Mouse (Mus musculus) liver, embryonic 15.5 days (tissue): ENCODE measurements around the gene Fkbp5. TPM values are rescaled to one million over a fixed set of nuclear protein-coding genes. Genes with fewer than 3 reads are reported as not detected.
A peak's percentile ranks its signal among the peaks of the same experiment; 100 is the strongest.

Source experiments
- ATAC-seq: fragments of 200-750 bp; cut with Nextera tagmentation; 2 replicates; pipeline ENCODE4 v1.8.0; 2017; ENCODE audit warnings: moderate number of reproducible peaks, mild to moderate bottlenecking, moderate library complexity; ENCODE audit not compliant: insufficient read depth
- H3K27ac ChIP-seq: fragments of 300-500 bp; sonication (generic); replicated peaks from 2 replicates; pipeline ENCODE4 v1.5.1; 2015; ENCODE audit warnings: mild to moderate bottlenecking, inconsistent platforms
- H3K27me3 ChIP-seq: fragments of 300-500 bp; sonication (generic); 2 replicates; pipeline ENCODE4 v1.6.1; 2015; ENCODE audit warnings: mild to moderate bottlenecking, inconsistent platforms
- H3K36me3 ChIP-seq: fragments of 300-500 bp; sonication (generic); replicated peaks from 2 replicates; pipeline ENCODE4 v1.6.1; 2015; ENCODE audit warnings: moderate library complexity, mild to moderate bottlenecking, inconsistent platforms
- H3K4me1 ChIP-seq: fragments of 300-500 bp; sonication (generic); replicated peaks from 2 replicates; pipeline ENCODE4 v1.6.1; 2015; ENCODE audit warnings: inconsistent platforms
- H3K4me2 ChIP-seq: fragments of 300-500 bp; sonication (generic); 2 replicates; pipeline ENCODE4 v1.6.1; 2015; ENCODE audit warnings: moderate library complexity, mild to moderate bottlenecking, inconsistent platforms
- H3K4me3 ChIP-seq: fragments of 300-500 bp; sonication (generic); replicated peaks from 2 replicates; pipeline ENCODE4 v1.5.1; 2015; ENCODE audit warnings: mild to moderate bottlenecking, inconsistent platforms
- H3K9ac ChIP-seq: fragments of 300-500 bp; sonication (generic); 2 replicates; pipeline ENCODE4 v1.6.1; 2015; ENCODE audit warnings: moderate library complexity, mild to moderate bottlenecking, inconsistent platforms
- H3K9me3 ChIP-seq: fragments of 300-500 bp; sonication (generic); replicated peaks from 2 replicates; pipeline ENCODE4 v1.6.1; 2016; ENCODE audit warnings: inconsistent platforms
- WGBS: fragments of 180-500 bp; shearing (Covaris S2); methylation state at CpG from one replicate; pipeline ENCODE4 v1.1.7; 2015; ENCODE audit warnings: mixed read lengths; ENCODE audit not compliant: insufficient replicate concordance; 5-methylcytosine and 5-hydroxymethylcytosine counted together
- polyA plus RNA-seq: library from polyadenylated mRNA; unstranded; fragments of >200 nt; fragmentation: Nextera tagmentation; extraction: Ambion mirVana; gene quantifications from 2 replicates; pipeline ENCODE4 v1.2.1, GENCODE M21; 2015

The Fkbp5 gene
- polyA plus RNA-seq, 1 experiment from 2014 or later: 15.0 TPM

GRCm38 (mm10) chr17:28537881-28538280 is 20.6 kb upstream of the Fkbp5 start:
- Histone ChIP-seq H3K4me2 (no peak overlapping the region), H3K27ac (no peak overlapping the region), H3K4me3 (no peak overlapping the region), H3K4me1 (no peaks in the 10 kb centered on the region), H3K9me3 (no peaks in the 10 kb centered on the region; the same call in 1 of the 2 replicates), H3K36me3 (no peaks in the 10 kb centered on the region), H3K9ac (no peak overlapping the region), H3K27me3 (no peaks in the 10 kb centered on the region)
- ATAC-seq: no peak
- 43% methylated on average over 12 of the region's 12 CpGs for WGBS

- WGBS: 76% methylated on average over 13 of the region's 13 CpGs
These were observed 16.0 kb upstream of the Fkbp5 start for GRCm38 (mm10) chr17:28533327-28533726.

GRCm38 (mm10) chr17:28532557-28532956 is 15.2 kb upstream of the Fkbp5 start:
- Histone ChIP-seq H3K9me3 (no peaks in the 10 kb centered on the region), H3K27ac (no peak overlapping the region), H3K36me3 (no peaks in the 10 kb centered on the region), H3K4me1 (peaks cover 10% of the 10 kb centered on the region; the same call in 1 of the 2 replicates), H3K27me3 (0 out of 2 replicates have a peak, but pooled peaks cover 4% of the 10 kb centered on the region), H3K4me3 (no peak overlapping the region), H3K9ac (no peak overlapping the region), H3K4me2 (no peak overlapping the region)
- no peak for ATAC-seq
- 63% methylated on average over 7 of the region's 7 CpGs for WGBS

More at GRCm38 (mm10) chr17:28533327-28533726, 16.0 kb upstream of the Fkbp5 start:
- H3K9me3 ChIP-seq: no peaks in the 10 kb centered on the region; the same call in 1 of the 2 replicates
- 0 out of 2 replicates have a peak, but pooled peaks cover 3% of the 10 kb centered on the region for H3K27me3 ChIP-seq
- no peak overlapping the region for H3K4me2 ChIP-seq
- no peak overlapping the region for H3K27ac ChIP-seq
- ATAC-seq: no peak
- H3K9ac ChIP-seq: no peak overlapping the region
- H3K4me1 ChIP-seq: 0 out of 2 replicates have a peak, but pooled peaks cover 7% of the 10 kb centered on the region
- H3K4me3 ChIP-seq: no peak overlapping the region
- no peaks in the 10 kb centered on the region for H3K36me3 ChIP-seq

GRCm38 (mm10) chr17:28531946-28532345 is 14.6 kb upstream of the Fkbp5 start:
- peaks cover 17% of the 10 kb centered on the region for H3K4me1 ChIP-seq
- H3K36me3 ChIP-seq: no peaks in the 10 kb centered on the region
- no peak overlapping the region for H3K4me3 ChIP-seq
- WGBS: 22% methylated on average over 18 of the region's 18 CpGs
- H3K9me3 ChIP-seq: no peaks in the 10 kb centered on the region
- 0 out of 2 replicates have a peak, but pooled peaks cover 5% of the 10 kb centered on the region for H3K27me3 ChIP-seq
- H3K9ac ChIP-seq: no peak overlapping the region
- H3K4me2 ChIP-seq: 0 out of 2 replicates have a peak overlapping the region, but pooled peaks have one; percentile 7
- ATAC-seq: no peak
- no peak overlapping the region for H3K27ac ChIP-seq

- no peaks in the 10 kb centered on the region for H3K9me3 ChIP-seq
- H3K9ac ChIP-seq: no peak within 1 kb of the TSS
- 0 out of 2 replicates have a peak, but pooled peaks cover 5% of the 10 kb centered on the region for H3K27me3 ChIP-seq
- H3K4me3 ChIP-seq: no peak within 1 kb of the TSS
- no peaks in the 10 kb centered on the region for H3K36me3 ChIP-seq
- no peak for ATAC-seq
- WGBS: 70% methylated on average over 6 of the region's 6 CpGs
- H3K4me2 ChIP-seq: no peak within 1 kb of the TSS
- H3K27ac ChIP-seq: no peak within 1 kb of the TSS
- H3K4me1 ChIP-seq: peaks cover 19% of the 10 kb centered on the region
These were observed 13.2 kb upstream of the Fkbp5 start, which contains the start of gene Armc12 for GRCm38 (mm10) chr17:28530506-28530905. Gene Armc12 (plus strand): TSS chr17:28530806.

GRCm38 (mm10) chr17:28529116-28529515 is 11.8 kb upstream of the Fkbp5 start:
- H3K36me3 ChIP-seq: no peaks in the 10 kb centered on the region
- no peak overlapping the region for H3K27ac ChIP-seq
- 46% methylated on average over 4 of the region's 4 CpGs for WGBS
- peaks cover 14% of the 10 kb centered on the region for H3K27me3 ChIP-seq
- no peaks in the 10 kb centered on the region for H3K9me3 ChIP-seq
- peaks cover 25% of the 10 kb centered on the region for H3K4me1 ChIP-seq
- H3K4me2 ChIP-seq: no peak overlapping the region
- no peak overlapping the region for H3K9ac ChIP-seq
- ATAC-seq: no peak
- H3K4me3 ChIP-seq: no peak overlapping the region

- Histone ChIP-seq H3K9me3 (no peaks in the 10 kb centered on the region), H3K4me3 (no peak overlapping the region), H3K36me3 (no peaks in the 10 kb centered on the region), H3K27me3 (peaks cover 25% of the 10 kb centered on the region), H3K4me2 (peak overlapping the region; percentile 19; the same call in 1 of the 2 replicates), H3K4me1 (peaks cover 26% of the 10 kb centered on the region), H3K9ac (no peak overlapping the region), H3K27ac (no peak overlapping the region)
- ATAC-seq: 0 out of 2 replicates have a peak, but pooled peaks have one; percentile 27
- WGBS: 1% methylated on average over 6 of the region's 6 CpGs
These were observed 10.7 kb upstream of the Fkbp5 start for GRCm38 (mm10) chr17:28528043-28528351.

GRCm38 (mm10) chr17:28527184-28528042 is 10.1 kb upstream of the Fkbp5 start:
- 22% methylated on average over 12 of the region's 12 CpGs for WGBS
- Histone ChIP-seq H3K9ac (no peak overlapping the region), H3K27ac (no peak overlapping the region)

GRCm38 (mm10) chr17:28524831-28525430 is 7.6 kb upstream of the Fkbp5 start:
- no peaks in the 10 kb centered on the region for H3K36me3 ChIP-seq
- H3K4me3 ChIP-seq: no peak overlapping the region
- peaks cover 33% of the 10 kb centered on the region for H3K4me1 ChIP-seq
- H3K27ac ChIP-seq: peak overlapping the region; percentile 57
- no peak overlapping the region for H3K9ac ChIP-seq
- H3K9me3 ChIP-seq: no peaks in the 10 kb centered on the region
- H3K4me2 ChIP-seq: peak overlapping the region; percentile 76; the same call in 1 of the 2 replicates
- peaks cover 46% of the 10 kb centered on the region for H3K27me3 ChIP-seq
- ATAC-seq: no peak
- 26% methylated on average over 4 of the region's 4 CpGs for WGBS

More at GRCm38 (mm10) chr17:28527184-28528042, 10.1 kb upstream of the Fkbp5 start:
- H3K4me1 ChIP-seq: peaks cover 32% of the 10 kb centered on the region
- ATAC-seq: no peak
- no peaks in the 10 kb centered on the region for H3K9me3 ChIP-seq
- no peaks in the 10 kb centered on the region for H3K36me3 ChIP-seq
- no peak overlapping the region for H3K4me3 ChIP-seq
- H3K27me3 ChIP-seq: peaks cover 31% of the 10 kb centered on the region
- peak overlapping the region; percentile 19 for H3K4me2 ChIP-seq

- Histone ChIP-seq H3K27ac (peak overlapping the region; percentile 57), H3K4me3 (peak overlapping the region; percentile 57), H3K4me2 (peak overlapping the region; percentile 76), H3K9ac (no peak overlapping the region), H3K4me1 (peaks cover 35% of the 10 kb centered on the region), H3K27me3 (peaks cover 49% of the 10 kb centered on the region), H3K9me3 (no peaks in the 10 kb centered on the region), H3K36me3 (no peaks in the 10 kb centered on the region)
- WGBS: 54% methylated on average over 23 of the region's 23 CpGs
- ATAC-seq: no peak
These were observed 6.8 kb upstream of the Fkbp5 start for GRCm38 (mm10) chr17:28524009-28524695.
